Mouse (Mus musculus) MEL (cell line): ENCODE measurements at regions not wholly inside any gene's neighbourhood (a gene's known extent, or its start where the extent isn't known, plus 50 kb on each side); places are given as distances from the start of the nearest gene placed in this dataset.

ENCODE experiments used
- DNase-seq: peaks from one replicate; pipeline ENCODE4 v3.0.0; 2011; ENCODE audit warnings: low read depth, low spot score
- H3K27ac ChIP-seq: 2 replicates; pipeline ENCODE4 v1.5.1; 2012; ENCODE audit warnings: low read depth, mild to moderate bottlenecking, control low read depth, low read length, moderate library complexity; ENCODE audit not compliant: control insufficient read depth
- H3K27me3 ChIP-seq, 2 experiments: fragments of 150-350 bp in 1 of 2; sonication (generic) in 1 of 2; 2 replicates each; pipeline ENCODE4 v1.6.1; 2012; ENCODE audit warnings: low read length in 2 of 2, mild to moderate bottlenecking in 2 of 2, improper control_type of control experiment in 1 of 2, moderate library complexity in 1 of 2; ENCODE audit not compliant: insufficient read depth in 2 of 2, control insufficient read depth in 1 of 2
- H3K36me3 ChIP-seq, 2 experiments: 2 replicates each; pipeline ENCODE4 v1.6.1; 2012 to 2014; ENCODE audit warnings: low read length in 2 of 2, improper control_type of control experiment in 1 of 2, inconsistent platforms in 1 of 2, mild to moderate bottlenecking in 1 of 2; ENCODE audit not compliant: insufficient read depth in 2 of 2, control insufficient read depth in 1 of 2
- H3K4me1 ChIP-seq, 2 experiments: fragments of 150-350 bp in 1 of 2; sonication (generic) in 1 of 2; 2 replicates each; pipeline ENCODE4 v1.6.1; 2012; ENCODE audit warnings: low read length in 2 of 2, improper control_type of control experiment in 1 of 2, mild to moderate bottlenecking in 1 of 2; ENCODE audit not compliant: insufficient read depth in 2 of 2, control insufficient read depth in 1 of 2
- H3K4me3 ChIP-seq, 2 experiments: fragments of 150-350 bp in 1 of 2; sonication (generic) in 1 of 2; 2 replicates each; pipeline ENCODE4 v1.5.1; 2012; ENCODE audit warnings: low read depth in 2 of 2, low read length in 2 of 2, mild to moderate bottlenecking in 2 of 2, moderate library complexity in 2 of 2, control low read depth in 1 of 2, improper control_type of control experiment in 1 of 2; ENCODE audit not compliant: control insufficient read depth in 1 of 2, insufficient read depth in 1 of 2
- H3K79me2 ChIP-seq: 2 replicates; pipeline ENCODE4 v1.6.1; 2012; ENCODE audit warnings: mild to moderate bottlenecking, low read length, moderate library complexity; ENCODE audit not compliant: control insufficient read depth, poor library complexity, insufficient read depth
- H3K9ac ChIP-seq: 2 replicates; pipeline ENCODE4 v1.6.1; 2012; ENCODE audit warnings: low read depth, mild to moderate bottlenecking, control low read depth, low read length, moderate library complexity; ENCODE audit not compliant: control insufficient read depth, poor library complexity, severe bottlenecking
- H3K9me3 ChIP-seq: fragments of 150-350 bp; sonication (generic); replicated peaks from 2 replicates; pipeline ENCODE4 v1.6.1; 2012; ENCODE audit warnings: mild to moderate bottlenecking, low read length, improper control_type of control experiment, moderate library complexity; ENCODE audit not compliant: insufficient read depth
- CTCF ChIP-seq, 3 experiments: IDR thresholded peaks in 2 of 3; conservative IDR thresholded peaks in 1 of 3; 2 replicates each; pipeline ENCODE4 v1.5.1; 2011 to 2012; ENCODE audit warnings: low read length in 3 of 3, low read depth in 2 of 3, mild to moderate bottlenecking in 2 of 3, improper control_type of control experiment in 1 of 3, inconsistent platforms in 1 of 3, mixed read lengths in 1 of 3, moderate library complexity in 1 of 3; ENCODE audit not compliant: control insufficient read depth in 1 of 3, insufficient read depth in 1 of 3, poor library complexity in 1 of 3, severe bottlenecking in 1 of 3
- ELF1 ChIP-seq: IDR thresholded peaks from 2 replicates; pipeline ENCODE4 v1.6.1; 2014; ENCODE audit warnings: low read depth, mild to moderate bottlenecking, inconsistent platforms, low read length, improper control_type of control experiment, moderate library complexity
- GABPA ChIP-seq: IDR thresholded peaks from 2 replicates; pipeline ENCODE4 v1.6.1; 2012; ENCODE audit warnings: low read depth, mild to moderate bottlenecking, inconsistent platforms, low read length, improper control_type of control experiment, moderate library complexity
- HCFC1 ChIP-seq: IDR thresholded peaks from 2 replicates; pipeline ENCODE4 v1.6.1; 2012; ENCODE audit warnings: low read depth, mild to moderate bottlenecking, inconsistent platforms, low read length, improper control_type of control experiment, moderate library complexity
- JUND ChIP-seq: IDR thresholded peaks from 2 replicates; pipeline ENCODE4 v1.6.1; 2011; ENCODE audit warnings: low read depth, mild to moderate bottlenecking, improper control_type of control experiment, low read length
- KAT2A ChIP-seq: conservative IDR thresholded peaks from 2 replicates; pipeline ENCODE4 v1.6.1; 2012; ENCODE audit warnings: low read depth, low read length, improper control_type of control experiment, inconsistent platforms
- MAFK ChIP-seq: IDR thresholded peaks from 2 replicates; pipeline ENCODE4 v1.6.1; 2011; ENCODE audit warnings: low read depth, mild to moderate bottlenecking, low read length, improper control_type of control experiment, borderline replicate concordance
- MEF2A ChIP-seq: IDR thresholded peaks from 2 replicates; pipeline ENCODE4 v1.6.1; 2014; ENCODE audit warnings: low read depth, mild to moderate bottlenecking, inconsistent platforms, low read length, improper control_type of control experiment; ENCODE audit not compliant: poor library complexity, insufficient replicate concordance, severe bottlenecking; ENCODE audit errors: extremely low read depth
- MYC ChIP-seq: IDR thresholded peaks from 2 replicates; pipeline ENCODE4 v1.6.1; 2011; ENCODE audit warnings: low read depth, mild to moderate bottlenecking, low read length, improper control_type of control experiment, moderate library complexity
- POLR2AphosphoS2 ChIP-seq: IDR thresholded peaks from 2 replicates; pipeline ENCODE4 v1.6.1; 2011; ENCODE audit warnings: low read length, improper control_type of control experiment
- POLR2AphosphoS5 ChIP-seq: IDR thresholded peaks from 2 replicates; pipeline ENCODE4 v1.6.1; 2012; ENCODE audit warnings: low read depth, borderline replicate concordance, mild to moderate bottlenecking, inconsistent platforms, low read length, moderate library complexity, mixed read lengths
- RAD21 ChIP-seq: IDR thresholded peaks from 2 replicates; pipeline ENCODE4 v1.6.1; 2011; ENCODE audit warnings: mild to moderate bottlenecking, low read depth, low read length, improper control_type of control experiment
- RCOR1 ChIP-seq: IDR thresholded peaks from 2 replicates; pipeline ENCODE4 v1.6.1; 2012; ENCODE audit warnings: low read depth, mild to moderate bottlenecking, inconsistent platforms, low read length, improper control_type of control experiment
- TBP ChIP-seq: IDR thresholded peaks from 2 replicates; pipeline ENCODE4 v1.8.0; 2011; ENCODE audit warnings: low read depth, low read length, improper control_type of control experiment
- TCF12 ChIP-seq: IDR thresholded peaks from 2 replicates; pipeline ENCODE4 v1.6.1; 2014; ENCODE audit warnings: low read depth, mild to moderate bottlenecking, inconsistent platforms, low read length, improper control_type of control experiment, moderate library complexity
- UBTF ChIP-seq: IDR thresholded peaks from 2 replicates; pipeline ENCODE4 v1.6.1; 2012; ENCODE audit warnings: low read depth, mild to moderate bottlenecking, inconsistent platforms, low read length, improper control_type of control experiment, moderate library complexity, borderline replicate concordance; ENCODE audit not compliant: insufficient read depth
- USF1 ChIP-seq: IDR thresholded peaks from 2 replicates; pipeline ENCODE4 v1.6.1; 2014; ENCODE audit warnings: low read depth, mild to moderate bottlenecking, inconsistent platforms, low read length, improper control_type of control experiment, moderate library complexity
- ZC3H11A ChIP-seq: IDR thresholded peaks from 2 replicates; pipeline ENCODE4 v1.6.1; 2012; ENCODE audit warnings: low read depth, mild to moderate bottlenecking, inconsistent platforms, low read length, improper control_type of control experiment
- ZKSCAN1 ChIP-seq: IDR thresholded peaks from 2 replicates; pipeline ENCODE4 v1.6.1; 2012; ENCODE audit warnings: low read depth, mild to moderate bottlenecking, inconsistent platforms, low read length, improper control_type of control experiment, moderate library complexity
- ZMIZ1 ChIP-seq: IDR thresholded peaks from 2 replicates; pipeline ENCODE4 v1.6.1; 2012; ENCODE audit warnings: low read depth, mild to moderate bottlenecking, inconsistent platforms, low read length, improper control_type of control experiment, moderate library complexity

GRCm38 (mm10) chr11:18669322-18669721 lies 349.5 kb downstream of the Meis1 start:
- no peak overlapping the region for H3K27ac ChIP-seq
- DNase-seq, result no peak
- no peak overlapping the region for H3K9ac ChIP-seq
- H3K9me3 ChIP-seq, result no peaks in the 10 kb centered on the region
- peaks cover 0 to 3% of the 10 kb centered on the region in 2 experiments; a peak in 3 of 4 replicates for H3K27me3 ChIP-seq
- TF ChIP-seq MAFK, result no peak
- TF ChIP-seq USF1, result no peak
- no peak for TF ChIP-seq ZMIZ1
- no peak for TF ChIP-seq RCOR1
- TF ChIP-seq ZC3H11A, result no peak
- TF ChIP-seq RAD21, result no peak
- no peak for TF ChIP-seq HCFC1
- TF ChIP-seq MYC, result no peak
- no peak for TF ChIP-seq POLR2AphosphoS2
- TF ChIP-seq TBP, result no peak
- H3K36me3 ChIP-seq, result no peaks in the 10 kb centered on the region
- H3K4me1 ChIP-seq, result no peaks in the 10 kb centered on the region
- H3K79me2 ChIP-seq, result no peaks in the 10 kb centered on the region
- no peak overlapping the region for H3K4me3 ChIP-seq

- Histone ChIP-seq H3K79me2 (no peaks in the 10 kb centered on the region), H3K4me3 (no peak overlapping the region), H3K27ac (no peak overlapping the region), H3K9me3 (no peaks in the 10 kb centered on the region), H3K27me3 (no peaks in the 10 kb centered on the region), H3K36me3 (no peaks in the 10 kb centered on the region), H3K4me1 (no peaks in the 10 kb centered on the region), H3K9ac (no peak overlapping the region)
- no peak for TF ChIP-seq CTCF (IDR thresholded peaks at IDR 0.05 in 2 of 3, conservative IDR thresholded peaks at IDR 0.05 in 1 of 3; ENCODE audit: control insufficient read depth in 1 of 3, insufficient read depth in 1 of 3, low read depth in 2 of 3, low read length in 3 of 3, poor library complexity in 1 of 3, severe bottlenecking in 1 of 3)
- no peak for TF ChIP-seq USF1
- no peak for TF ChIP-seq RCOR1
- TF ChIP-seq POLR2AphosphoS5, result no peak
- TF ChIP-seq GABPA, result no peak
- no peak for TF ChIP-seq TCF12
- TF ChIP-seq KAT2A, result no peak
- no peak for TF ChIP-seq POLR2AphosphoS2
- TF ChIP-seq UBTF, result no peak
- no peak for TF ChIP-seq ELF1
- TF ChIP-seq MEF2A, result no peak
- no peak for TF ChIP-seq MYC
- no peak for TF ChIP-seq JUND
- no peak for TF ChIP-seq ZKSCAN1
- no peak for DNase-seq
These were observed 362.4 kb downstream of the Meis1 start for GRCm38 (mm10) chr11:18656358-18656757.
